Mouse (Mus musculus): Measurements from ENCODE around the gene Ribc2.
A peak's percentile ranks its signal among the peaks of the same experiment; 100 is the strongest.

Gene Ribc2

DNA sequence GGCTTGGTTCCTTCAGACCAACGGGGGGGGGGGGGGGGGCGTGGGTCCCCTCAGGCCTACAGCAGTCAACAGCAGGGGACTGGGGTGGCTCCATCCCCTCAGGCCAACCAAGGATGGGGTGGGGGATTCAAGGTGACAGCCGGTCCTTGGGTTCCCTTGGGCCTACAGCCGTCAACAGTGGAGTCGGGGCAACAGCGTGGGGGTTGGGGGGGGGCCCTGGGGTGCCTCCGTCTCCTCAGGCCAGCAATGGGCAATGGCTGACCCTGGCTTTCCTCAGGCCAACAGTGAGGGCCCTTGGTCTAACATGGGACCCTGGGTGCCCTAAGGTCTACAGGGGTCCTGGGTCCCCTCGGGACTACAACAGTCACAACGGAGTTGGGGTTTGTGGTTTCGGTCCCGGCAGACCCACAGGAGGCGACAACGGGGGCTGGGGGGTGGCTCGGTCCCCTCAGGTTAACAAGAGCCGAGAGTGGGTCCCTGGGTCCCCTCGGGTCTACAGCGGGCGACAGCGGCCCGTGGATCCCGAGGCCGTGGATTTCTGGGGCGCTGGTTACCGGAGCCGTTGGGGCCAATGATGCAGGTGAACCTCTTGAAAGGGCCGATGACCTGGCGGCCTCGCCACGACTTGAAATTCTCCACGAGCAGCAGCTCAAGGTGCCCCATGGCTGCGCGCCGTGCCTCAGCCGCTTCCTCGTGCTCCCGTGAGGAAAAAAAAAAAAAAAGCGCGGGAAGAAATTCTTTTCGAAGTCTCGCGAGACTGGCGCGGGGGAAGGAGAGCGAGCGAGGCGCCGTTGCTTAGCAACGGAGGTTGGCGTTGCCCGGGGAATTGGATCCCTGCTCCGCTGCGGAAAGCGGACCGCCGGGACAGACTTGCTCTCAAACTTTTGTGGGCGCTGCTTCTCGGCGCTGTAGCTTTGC, at the start of gene Ribc2, which contains the start of gene Smc1b:
Gene Ribc2 (plus strand): TSS at position 804 of the 918 bp plus-strand sequence.
Gene Smc1b (minus strand): TSS at position 690 of the 918 bp plus-strand sequence.
- no peak for DNase-seq (ENCODE audit: extremely low read depth, low read depth)

DNA sequence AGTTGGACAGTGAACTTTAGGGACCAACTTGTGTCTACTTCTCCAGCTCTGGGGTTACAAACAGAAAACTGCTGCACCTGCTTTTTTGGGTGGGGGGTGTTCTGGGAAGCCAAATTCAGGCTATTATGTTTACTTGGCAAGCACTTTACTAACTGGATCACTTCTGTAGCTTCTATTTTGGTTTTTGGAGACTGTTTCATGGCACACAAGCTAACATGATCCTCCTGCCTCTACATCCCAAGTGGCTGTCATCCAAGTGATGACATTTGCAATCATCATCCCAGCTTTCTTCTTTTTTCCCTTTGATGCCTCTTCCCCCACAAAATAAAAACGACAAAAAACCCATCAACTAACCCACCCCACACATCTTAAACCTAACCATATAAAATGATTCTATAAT, 46.2 kb upstream of the Ribc2 start:
- DNase-seq (ENCODE audit: extremely low read depth, low read depth): no peak

DNA sequence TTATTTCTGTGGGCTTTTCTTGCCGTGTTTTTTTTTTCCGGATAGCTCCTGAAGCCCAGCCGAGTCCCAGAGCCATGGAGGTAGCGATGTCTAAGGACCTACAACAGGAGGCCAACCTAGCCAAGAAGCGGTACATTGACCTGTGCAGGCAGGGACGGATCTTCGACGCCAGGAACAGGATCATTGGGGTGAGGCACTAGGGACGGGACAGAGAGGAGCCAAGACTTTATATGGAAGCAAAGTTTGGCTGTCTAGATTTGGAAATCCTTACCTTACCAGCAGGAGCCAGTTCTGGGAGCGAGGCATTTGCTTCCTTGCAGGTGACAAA, 279 bp downstream of the Ribc2 start:
- no peak for DNase-seq (ENCODE audit: extremely low read depth, low read depth)

DNA sequence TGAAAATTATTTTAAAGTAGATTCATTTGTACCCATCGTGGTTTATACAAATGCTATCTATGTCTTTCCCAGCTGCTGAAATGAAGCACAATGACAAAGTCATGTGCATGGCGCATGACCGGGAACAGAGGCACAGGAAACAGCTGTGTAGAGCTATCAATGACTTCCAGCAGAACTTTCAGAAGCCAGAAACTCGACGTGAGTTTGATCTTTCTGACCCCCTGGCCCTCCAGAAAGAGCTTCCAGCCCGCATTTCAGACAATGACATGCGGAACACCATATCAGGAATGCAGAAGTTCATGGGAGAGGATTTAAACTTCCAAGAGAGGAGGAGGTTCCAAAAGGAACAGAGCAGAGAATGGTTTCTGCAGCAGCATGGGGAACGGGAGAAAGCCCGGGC, 3.3 kb downstream of the Ribc2 start:
- DNase-seq (ENCODE audit: extremely low read depth, low read depth): no peak

DNA sequence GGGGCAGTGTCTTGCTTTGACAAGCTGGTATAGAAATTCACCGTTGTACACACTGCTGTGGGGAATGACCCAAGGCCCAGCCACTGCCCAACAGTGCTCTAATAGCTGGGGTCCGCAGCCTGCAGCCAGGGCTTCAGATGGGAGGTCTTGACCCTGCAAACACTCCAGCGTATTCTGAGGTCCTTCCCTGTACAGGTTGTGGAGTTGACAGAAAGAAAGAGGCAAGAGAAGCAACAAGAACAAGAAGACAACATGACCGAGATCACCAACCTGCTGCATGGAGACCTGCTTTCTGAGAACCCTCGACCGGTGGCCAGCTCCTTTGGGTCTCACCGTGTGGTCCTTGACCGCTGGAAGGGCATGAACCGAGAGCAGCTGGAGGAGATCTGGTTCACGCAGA, 9.4 kb downstream of the Ribc2 start:
- DNase-seq (ENCODE audit: extremely low read depth, low read depth): no peak

DNA sequence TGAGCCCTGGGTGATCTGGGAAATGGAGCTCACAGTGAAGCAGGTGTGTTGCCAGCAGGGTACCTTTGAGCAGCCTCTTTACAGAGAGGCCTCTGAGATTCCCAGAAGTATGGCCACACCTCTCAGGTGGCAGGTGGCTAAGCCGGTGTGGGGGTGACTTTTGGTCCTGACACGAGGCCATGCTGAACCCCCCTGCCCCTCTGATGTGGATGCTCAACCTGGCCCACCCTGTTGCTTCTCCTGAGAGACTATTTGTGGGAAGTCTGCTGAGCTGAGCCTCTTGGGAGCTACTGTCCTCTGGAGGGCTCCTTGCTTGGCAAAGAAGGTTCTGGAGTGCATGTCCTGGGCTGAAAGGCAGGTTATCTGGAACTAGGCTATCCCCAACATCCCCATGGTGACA, 10.6 kb downstream of the Ribc2 start:
- no peak for DNase-seq (ENCODE audit: extremely low read depth, low read depth)

DNA sequence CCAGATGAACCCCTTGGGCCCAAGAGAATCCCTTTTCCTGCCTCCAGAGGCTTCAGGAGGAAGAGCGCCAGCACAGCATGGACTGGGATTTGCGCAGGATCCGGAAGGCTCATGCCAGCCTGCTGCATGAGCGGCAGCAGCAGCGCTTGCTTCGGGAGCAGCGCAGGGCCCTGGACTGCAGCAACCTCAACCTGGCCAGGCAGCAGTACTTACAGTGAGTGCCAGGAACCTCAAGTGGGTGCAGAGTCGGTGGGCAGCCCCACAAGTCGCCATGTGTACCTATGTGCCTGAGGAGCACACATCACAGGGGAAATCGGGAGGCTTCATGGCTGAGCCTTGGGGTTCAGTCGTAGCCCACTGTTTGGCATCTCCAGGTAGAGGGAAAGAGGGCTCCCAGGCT, 11.3 kb downstream of the Ribc2 start:
- DNase-seq (ENCODE audit: extremely low read depth, low read depth): no peak

DNA sequence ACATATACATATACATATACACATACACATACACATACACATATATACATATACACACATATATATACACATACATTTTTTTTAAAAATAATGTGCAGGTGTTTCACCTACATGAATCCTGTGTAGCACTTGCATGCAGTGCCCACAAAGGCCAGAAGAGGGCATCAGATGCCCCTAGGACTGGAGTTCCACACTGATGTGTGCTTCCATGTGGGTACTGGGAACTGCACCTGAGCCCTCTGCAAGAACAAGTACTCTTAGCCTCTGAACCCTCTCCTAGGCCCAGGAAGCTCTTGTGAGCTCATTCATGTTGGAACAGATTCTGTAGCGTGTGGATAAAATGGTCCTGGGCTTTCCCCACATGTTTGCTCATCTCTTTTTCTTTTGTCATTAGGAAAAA, 11.9 kb downstream of the Ribc2 start:
- no peak for DNase-seq (ENCODE audit: extremely low read depth, low read depth)

DNA sequence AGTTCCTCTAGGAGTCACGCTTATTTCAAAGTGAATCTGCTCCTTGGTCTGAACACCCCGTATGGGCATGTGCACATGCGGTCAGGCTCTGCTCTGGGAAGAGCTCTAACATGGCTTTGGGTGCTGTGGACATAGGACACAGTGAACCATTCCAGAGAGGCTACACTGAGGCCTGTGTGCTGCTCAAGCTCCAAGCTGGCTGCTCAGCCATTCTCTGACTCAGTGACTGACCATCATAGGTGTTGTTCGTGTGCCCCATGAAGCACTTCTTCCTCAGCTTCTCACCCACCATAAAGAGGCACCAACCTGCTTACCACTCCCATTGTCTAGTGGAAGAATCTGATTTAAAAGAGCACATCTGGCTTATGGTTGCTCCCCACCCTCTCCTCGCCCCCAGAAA, 12.4 kb downstream of the Ribc2 start:
- no peak for DNase-seq (ENCODE audit: extremely low read depth, low read depth)

DNA sequence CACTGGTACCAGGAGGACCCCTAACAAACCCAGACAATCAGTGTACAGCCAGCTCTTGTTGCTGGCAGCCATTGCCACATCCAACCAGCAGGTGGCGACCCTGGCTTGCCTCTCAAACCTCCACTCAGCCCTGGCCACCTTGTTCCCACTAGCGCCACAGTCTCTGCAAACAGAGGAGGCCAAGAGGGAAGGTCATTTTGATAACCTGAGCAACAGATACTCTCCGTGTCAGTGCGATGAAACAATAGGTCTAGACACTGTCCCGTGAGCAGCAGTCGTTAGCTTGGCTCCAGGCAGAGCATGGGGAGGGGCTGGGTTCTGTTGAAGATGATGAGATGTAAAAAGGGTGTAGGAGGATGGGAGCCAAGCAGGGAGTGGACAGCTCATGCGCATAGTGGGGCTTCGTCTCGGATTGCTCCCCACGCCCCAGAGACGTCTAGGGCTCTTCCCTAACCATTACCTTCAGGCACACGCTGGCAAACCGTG, 19.6 kb downstream of the Ribc2 start:
- DNase-seq (ENCODE audit: extremely low read depth, low read depth): no peak

DNA sequence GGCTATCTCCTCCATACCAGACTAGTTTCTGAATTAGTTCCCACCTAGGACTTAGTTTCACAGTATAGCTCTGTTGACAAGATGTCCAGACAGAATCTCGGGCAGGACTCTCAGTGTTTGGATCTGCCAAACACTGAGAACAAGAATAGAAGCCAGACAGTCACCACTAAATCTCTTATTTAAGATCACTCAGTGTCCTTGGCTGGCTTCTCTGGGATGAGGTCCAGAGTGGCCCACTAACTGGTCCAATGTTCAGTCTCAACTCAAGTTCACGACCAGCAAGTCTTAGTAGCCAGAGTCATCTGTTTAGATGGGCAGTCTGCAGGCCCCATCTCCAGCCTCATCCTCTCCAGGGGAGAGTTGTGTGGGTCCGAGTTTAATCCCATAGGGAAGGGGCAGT, 20.7 kb downstream of the Ribc2 start:
- DNase-seq (ENCODE audit: extremely low read depth, low read depth): no peak

DNA sequence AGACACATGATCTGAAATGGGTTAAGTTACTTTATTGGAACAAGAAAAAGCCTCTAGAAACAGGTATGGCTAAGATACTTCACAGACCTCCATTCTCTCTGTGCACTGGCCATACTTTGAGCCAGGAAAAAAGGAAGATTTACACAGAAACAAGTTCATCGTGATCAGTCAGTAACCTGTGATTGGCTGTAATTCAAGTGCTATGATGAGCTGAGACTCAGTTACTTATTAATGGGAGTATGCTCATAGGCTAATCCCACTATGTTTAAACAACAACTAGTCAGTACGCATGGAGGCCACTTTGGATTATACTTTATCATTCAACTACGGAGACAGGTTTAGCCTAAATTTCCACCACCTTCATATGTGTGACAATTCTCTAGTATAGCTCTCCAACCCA, 22.2 kb downstream of the Ribc2 start:
- no peak for DNase-seq (ENCODE audit: extremely low read depth, low read depth)

DNA sequence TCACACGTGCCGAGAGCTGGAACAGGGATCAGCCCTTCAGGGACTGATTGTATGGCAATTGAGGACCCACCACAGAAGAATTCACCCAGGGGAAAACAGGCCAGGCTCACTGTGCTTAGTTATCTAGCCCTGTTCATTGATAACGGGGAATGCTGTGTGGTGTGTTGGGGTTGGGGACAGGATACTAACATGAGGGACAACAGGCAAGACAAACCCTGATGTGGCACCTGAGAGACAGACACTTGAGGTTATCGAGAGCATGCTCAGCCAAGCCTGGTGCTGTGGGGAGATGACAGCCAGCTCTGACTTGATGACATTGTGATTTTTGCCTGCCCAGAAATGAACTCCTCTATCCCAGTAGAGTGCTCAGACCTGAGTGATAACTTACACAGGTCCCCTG, 24.3 kb downstream of the Ribc2 start:
- no peak for DNase-seq (ENCODE audit: extremely low read depth, low read depth)

DNA sequence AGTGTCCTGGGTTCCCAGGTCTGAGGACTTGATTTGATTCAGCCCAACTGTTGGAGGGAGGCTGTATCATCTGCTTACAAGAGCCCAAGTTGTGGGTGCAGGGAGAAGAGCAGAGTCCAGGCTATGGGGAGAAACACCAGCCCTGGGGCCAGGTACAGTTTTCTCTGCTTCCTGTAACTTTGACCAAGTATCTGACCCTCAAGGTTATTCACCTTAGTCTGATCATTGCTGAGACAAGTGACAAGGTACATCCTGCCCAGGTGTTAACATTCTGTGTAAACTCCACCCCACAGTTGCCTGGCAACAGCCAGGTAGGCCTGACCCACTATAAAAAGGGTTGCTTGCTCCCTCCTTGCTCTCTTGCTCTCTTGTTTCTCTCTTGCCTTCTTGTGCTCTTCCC, 29.5 kb downstream of the Ribc2 start:
- DNase-seq (ENCODE audit: extremely low read depth, low read depth): no peak

DNA sequence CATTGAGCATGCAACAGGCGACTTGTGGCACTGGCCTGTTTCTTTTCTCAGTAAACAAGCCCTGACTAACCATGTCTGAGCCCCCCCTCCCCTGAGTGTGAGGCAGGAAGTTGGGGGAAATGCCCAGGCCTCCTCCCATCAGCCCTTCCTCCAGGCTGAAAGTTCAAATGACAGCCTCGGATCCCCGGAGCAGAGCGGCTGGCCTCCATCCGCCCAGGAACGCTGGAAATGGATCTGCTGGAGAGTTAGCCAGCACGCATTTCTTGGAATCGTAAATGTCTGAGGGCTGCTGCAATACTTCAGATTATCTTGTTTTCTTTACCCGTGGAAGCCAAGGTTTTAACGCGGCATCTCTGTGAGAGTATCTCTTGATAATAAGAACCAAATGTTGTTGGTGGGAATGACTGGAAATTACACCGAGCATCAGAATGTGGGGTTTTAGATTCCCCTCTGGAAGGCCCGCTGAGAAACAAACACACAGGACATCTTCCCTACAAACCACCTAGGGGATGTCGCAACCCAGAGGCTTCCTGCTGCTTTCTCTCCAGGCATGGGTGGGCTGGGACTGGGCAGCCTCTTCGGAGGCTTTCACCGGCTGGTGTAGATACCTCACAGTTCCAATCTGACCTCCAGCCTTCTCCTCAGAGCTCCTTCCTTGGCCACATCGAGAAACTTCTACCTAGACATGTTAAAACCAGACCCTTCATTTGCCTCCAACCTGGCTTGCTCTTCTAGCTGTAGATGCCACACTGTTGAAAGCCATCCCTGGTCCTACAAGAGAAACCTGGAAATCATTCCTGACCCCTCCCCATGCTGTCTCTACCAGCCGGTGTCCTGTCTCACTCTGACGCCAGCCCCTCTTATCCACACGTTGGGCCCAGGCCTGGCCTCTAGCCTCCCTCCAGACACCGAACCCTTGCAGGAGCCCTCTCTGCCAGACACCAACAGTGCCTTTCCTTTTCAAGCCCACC, 31.1 kb downstream of the Ribc2 start:
- no peak for DNase-seq (ENCODE audit: extremely low read depth, low read depth)

DNA sequence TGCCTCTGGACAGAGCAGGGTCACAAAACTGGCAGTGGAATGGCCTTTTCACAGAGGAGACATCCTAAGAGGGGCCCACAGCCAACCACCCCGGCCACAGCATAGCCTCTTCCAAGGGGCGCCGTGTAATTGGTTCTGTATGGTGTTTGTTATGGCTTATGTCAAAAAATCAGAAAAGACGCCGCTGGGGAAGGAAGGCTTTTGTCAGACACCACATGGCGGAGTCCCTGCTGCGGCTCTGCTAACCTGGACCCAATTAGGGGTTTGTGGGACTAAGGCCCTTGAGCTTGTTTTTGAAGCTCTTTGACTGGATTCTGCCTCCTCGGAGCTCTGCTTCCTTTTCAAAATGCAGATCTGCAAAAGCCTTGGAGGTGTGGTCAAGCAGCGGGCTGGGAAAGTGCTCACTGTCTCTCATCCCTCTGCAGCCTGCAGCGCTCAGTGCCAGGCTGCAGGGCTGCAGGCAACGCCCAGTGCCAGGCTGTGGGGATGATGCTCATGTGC, 34.6 kb downstream of the Ribc2 start:
- DNase-seq (ENCODE audit: extremely low read depth, low read depth): no peak

DNA sequence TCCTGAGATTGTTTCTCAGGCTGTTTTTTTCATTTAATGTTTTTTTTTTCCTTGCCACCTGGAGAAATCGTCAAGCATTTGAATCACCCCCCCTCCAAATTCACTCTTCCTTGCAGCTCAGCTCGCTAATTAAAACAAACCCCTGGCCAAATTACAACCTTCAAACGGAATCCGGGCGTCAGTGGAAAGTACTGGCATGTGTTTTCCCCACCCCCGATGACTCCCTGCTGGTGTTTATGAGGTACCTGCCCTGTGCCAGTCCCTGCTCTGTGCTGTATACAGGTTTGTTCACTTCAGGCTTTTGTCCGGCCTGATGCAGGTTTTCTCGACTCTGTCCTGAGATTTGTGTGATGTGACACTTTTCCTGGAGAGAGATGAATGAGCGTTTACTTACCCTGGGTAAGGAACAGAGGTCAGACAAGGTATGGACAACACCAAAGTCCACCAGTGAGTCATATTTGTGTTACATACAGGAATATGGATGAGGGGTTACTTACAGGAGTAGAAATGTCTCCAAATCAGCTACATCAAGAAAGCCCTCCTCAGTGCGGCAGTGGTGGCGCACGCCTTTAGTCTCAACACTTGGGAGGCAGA, 35.3 kb downstream of the Ribc2 start:
- no peak for DNase-seq (ENCODE audit: extremely low read depth, low read depth)

DNA sequence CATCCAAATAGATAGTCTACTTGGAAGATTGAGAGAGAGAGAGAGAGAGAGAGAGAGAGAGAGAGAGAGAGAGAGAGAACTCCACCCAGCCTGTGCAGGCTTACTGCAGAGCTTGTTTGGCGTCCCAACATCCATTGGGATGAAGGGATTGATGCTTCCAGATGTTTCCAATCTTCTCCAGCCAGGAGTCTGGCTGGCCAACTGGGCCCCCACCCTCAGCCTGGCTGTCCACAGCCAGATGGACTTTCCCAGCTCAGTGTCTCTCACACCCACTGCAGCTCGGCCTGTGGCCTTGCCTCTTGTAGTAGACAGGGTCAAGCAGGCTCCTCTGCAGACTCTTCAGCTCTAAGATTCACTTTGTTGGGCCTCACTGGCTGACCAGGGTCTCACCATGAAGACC, 40.2 kb downstream of the Ribc2 start:
- no peak for DNase-seq (ENCODE audit: extremely low read depth, low read depth)

DNA sequence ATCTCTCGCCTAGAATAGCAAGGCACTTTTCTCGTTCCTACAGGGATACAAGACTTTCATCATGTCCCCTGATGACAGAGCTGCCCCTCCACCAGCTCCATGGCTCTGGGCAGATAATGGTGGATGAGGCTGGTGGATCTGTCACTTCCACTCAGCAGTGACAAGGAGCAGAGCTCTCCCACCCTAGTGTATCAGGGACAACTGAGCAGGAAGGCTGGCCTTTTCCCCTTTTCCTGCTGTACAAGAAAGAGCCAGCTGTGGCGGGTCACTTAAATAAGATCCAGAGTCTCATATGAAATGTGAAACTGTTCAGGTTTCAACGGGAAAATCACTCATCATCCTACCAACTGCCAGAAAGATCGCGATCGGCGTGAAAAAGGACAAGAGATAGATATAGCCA, 41.5 kb downstream of the Ribc2 start:
- no peak for DNase-seq (ENCODE audit: extremely low read depth, low read depth)

DNA sequence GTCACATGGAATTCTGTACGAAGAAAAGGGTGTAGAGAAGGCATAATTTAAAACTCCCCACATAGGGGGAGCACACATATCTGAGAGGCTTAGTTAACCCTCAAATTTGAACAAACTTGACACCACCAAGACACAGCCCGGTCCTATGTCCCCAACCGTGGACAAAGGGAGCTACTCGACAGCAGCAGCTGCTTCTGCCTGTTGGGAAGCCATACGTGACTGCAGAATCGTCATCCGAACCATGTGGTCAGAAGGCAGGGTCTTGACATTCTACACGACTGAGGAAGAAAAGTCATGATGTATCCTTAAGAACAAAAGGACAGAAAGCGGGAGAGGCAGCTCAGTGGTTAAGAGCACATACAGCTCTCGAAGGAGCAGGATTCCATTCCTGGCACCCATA, 42.2 kb downstream of the Ribc2 start:
- DNase-seq (ENCODE audit: extremely low read depth, low read depth): no peak

DNA sequence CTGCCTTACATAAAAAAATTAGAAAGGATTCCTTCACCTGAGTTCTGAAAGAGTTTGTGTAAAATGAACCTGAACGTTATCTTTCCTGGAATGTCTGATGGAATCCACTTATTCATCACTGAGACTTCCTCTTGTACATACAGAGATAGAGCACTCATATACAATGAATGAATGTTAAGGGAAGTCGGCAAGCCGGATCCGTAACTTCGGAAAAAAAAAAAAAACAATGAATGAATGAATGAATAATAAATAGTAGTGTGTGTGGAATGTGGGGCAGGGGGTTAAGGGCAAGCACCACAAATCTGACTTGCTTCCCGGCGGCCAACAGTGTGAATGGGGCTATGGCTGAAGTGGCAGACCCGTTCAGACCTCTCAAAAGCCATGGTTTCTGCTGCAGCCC, 45.7 kb downstream of the Ribc2 start:
- peak; percentile 66 for DNase-seq (ENCODE audit: extremely low read depth, low read depth)

DNA sequence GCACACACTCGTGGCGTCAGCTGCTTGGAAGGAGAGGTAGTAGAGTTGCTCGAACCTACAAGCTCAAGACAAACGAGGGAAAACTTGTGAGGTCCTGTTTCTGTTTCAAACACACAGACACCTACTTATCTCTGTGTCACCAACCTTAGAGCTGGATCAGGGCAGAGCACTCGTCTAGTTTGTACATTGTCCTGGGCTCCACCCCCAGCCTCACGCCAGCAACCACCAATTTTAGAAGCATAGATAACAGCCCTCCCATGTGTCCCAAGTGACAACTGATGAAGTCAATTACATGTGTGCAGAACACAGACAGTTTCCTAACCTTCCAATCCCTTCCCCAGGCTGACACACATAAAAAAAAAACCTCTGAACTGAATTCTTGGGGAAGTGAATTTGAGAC, 46.3 kb downstream of the Ribc2 start:
- no peak for DNase-seq (ENCODE audit: extremely low read depth, low read depth)

Measured in MEL-GATA-1-ER (cell line).